Mouse (Mus musculus) stomach, postnatal 0 days (tissue): Measurements from ENCODE around the gene E030018B13Rik. TPM values are rescaled to one million over a fixed set of nuclear protein-coding genes. Genes with fewer than 3 reads are reported as not detected.

ENCODE experiments used
- ATAC-seq: fragments of 200-750 bp; cut with Nextera tagmentation; 2 replicates; pipeline ENCODE4 v1.8.0; 2017; ENCODE audit not compliant: low FRiP score, low TSS enrichment
- DNase-seq: peaks from one replicate; pipeline ENCODE4 v3.0.0-alpha.2; 2016; ENCODE audit warnings: low spot score
- H3K27ac ChIP-seq: fragments of 300-500 bp; sonication (generic); replicated peaks from 2 replicates; pipeline ENCODE4 v1.5.1; 2014; ENCODE audit warnings: mild to moderate bottlenecking, control low read depth
- H3K27me3 ChIP-seq: fragments of 300-500 bp; sonication (generic); 2 replicates; pipeline ENCODE4 v1.6.1; 2014; ENCODE audit warnings: low read length; ENCODE audit not compliant: control insufficient read depth, insufficient read depth
- H3K36me3 ChIP-seq: fragments of 300-500 bp; sonication (generic); 2 replicates; pipeline ENCODE4 v1.6.1; 2014; ENCODE audit warnings: low read length, mixed read lengths; ENCODE audit not compliant: control insufficient read depth, insufficient read depth
- H3K4me1 ChIP-seq: fragments of 300-500 bp; sonication (generic); replicated peaks from 2 replicates; pipeline ENCODE4 v1.6.1; 2014; ENCODE audit warnings: antibody characterized with exemption; ENCODE audit not compliant: control insufficient read depth, insufficient read depth
- H3K4me2 ChIP-seq: fragments of 300-500 bp; sonication (generic); replicated peaks from 2 replicates; pipeline ENCODE4 v1.6.1; 2014; ENCODE audit warnings: low read depth, mild to moderate bottlenecking, control low read depth, moderate library complexity
- H3K4me3 ChIP-seq: fragments of 300-500 bp; sonication (generic); 2 replicates; pipeline ENCODE4 v1.5.1; 2014; ENCODE audit warnings: low read depth, low read length, control low read depth
- H3K9ac ChIP-seq: fragments of 300-500 bp; sonication (generic); 2 replicates; pipeline ENCODE4 v1.6.1; 2014; ENCODE audit warnings: mild to moderate bottlenecking, low read length, control low read depth, mixed read lengths
- H3K9me3 ChIP-seq: fragments of 300-500 bp; sonication (generic); 2 replicates; pipeline ENCODE4 v1.6.1; 2016; ENCODE audit warnings: low read length; ENCODE audit not compliant: control insufficient read depth
- CTCF ChIP-seq: IDR thresholded peaks from 2 replicates; pipeline ENCODE4 v1.5.1; 2016; ENCODE audit warnings: antibody characterized with exemption, low read depth, mild to moderate bottlenecking, moderate library complexity
- EP300 ChIP-seq: optimal IDR thresholded peaks from 2 replicates; pipeline ENCODE3; 2016; ENCODE audit warnings: antibody characterized with exemption
- WGBS: fragments of 180-500 bp; shearing (Covaris S2); extraction: QIAGEN DNeasy Blood & Tissue Kit; methylation state at CpG from one replicate; pipeline ENCODE4 v1.1.7; 2014; 5-methylcytosine and 5-hydroxymethylcytosine counted together
- polyA plus RNA-seq: library from polyadenylated mRNA; unstranded; fragments of >200 nt; fragmentation: Nextera tagmentation; extraction: Ambion mirVana; gene quantifications from 2 replicates; pipeline ENCODE4 v1.2.1, GENCODE M21; 2015

Gene E030018B13Rik
- polyA plus RNA-seq, 1 experiment from 2014 or later = not detected

DNA sequence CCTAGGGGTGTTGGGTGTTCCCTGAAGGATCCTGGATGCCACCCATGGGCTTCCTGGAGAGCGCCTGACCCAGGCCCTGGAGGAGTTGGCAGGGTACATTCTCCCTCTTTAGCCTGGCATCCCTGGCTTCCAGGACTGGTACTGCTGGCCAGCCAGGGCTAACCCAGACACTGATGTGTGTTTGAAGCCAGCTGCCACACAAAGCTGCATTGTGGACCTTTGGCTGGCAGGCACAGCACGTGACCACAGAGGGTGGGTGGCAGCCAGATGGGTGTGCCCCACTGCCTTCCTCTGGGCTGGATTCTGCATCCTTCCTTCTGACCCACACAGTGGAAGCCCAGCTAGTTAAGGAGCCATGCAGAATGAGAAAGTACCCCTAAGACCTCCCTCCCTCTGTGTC, 48.5 kb downstream of the E030018B13Rik start:
- Histone ChIP-seq H3K4me2 (no peak overlapping the region), H3K4me1 (no peaks in the 10 kb centered on the region), H3K27ac (no peak overlapping the region), H3K4me3 (no peak overlapping the region), H3K9me3 (no peaks in the 10 kb centered on the region), H3K9ac (no peak overlapping the region), H3K36me3 (no peaks in the 10 kb centered on the region), H3K27me3 (no peaks in the 10 kb centered on the region)
- DNase-seq (peak; percentile 60), ATAC-seq (peak; percentile 85)
- TF ChIP-seq CTCF (peak; percentile 43; the same call in 1 of the 2 replicates), EP300 (no peak)
- WGBS = 64% methylated on average over 2 of the region's 2 CpGs

DNA sequence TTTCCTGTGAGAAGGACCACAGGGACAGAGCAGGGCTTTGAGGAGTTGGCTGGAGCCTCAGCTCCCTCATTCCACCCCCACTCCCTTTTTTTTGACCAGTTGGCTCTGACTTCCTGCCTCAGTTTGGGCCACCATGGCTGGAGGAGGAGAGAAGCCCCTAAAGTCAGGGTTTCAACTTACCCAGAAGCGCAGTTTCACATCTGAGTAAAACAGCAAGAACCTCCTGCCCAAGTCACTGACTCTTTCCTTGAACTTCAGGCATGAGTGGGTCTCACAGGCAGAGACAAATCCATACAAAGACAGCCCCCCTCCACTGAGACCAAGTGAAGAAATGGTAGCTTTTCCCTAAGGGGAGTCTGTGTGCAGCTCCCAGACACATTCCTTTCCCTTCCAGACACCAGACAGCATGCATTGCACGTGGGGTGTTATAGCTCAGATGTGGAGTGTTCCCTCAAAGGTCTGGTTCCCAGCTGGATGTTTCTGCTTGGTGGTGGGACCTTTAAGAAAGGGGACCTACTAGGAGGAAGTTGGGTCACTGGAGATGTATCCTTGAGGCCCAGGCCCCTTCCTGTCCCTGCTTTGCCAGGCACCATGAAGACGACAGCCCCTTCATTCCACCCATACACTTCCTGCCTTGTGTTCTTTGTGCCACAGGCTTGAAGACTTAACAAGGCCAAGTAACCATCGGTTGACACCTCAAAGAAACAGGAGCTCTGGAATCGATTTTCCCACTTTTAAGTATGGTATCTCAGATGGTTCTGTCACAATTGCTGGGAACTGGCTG, 49.2 kb downstream of the E030018B13Rik start:
- no peak overlapping the region for H3K4me3 ChIP-seq
- no peaks in the 10 kb centered on the region for H3K9me3 ChIP-seq
- H3K4me2 ChIP-seq = no peak overlapping the region
- no peaks in the 10 kb centered on the region for H3K36me3 ChIP-seq
- H3K4me1 ChIP-seq = no peaks in the 10 kb centered on the region
- DNase-seq (no peak), ATAC-seq (no peak)
- TF ChIP-seq CTCF (no peak), EP300 (no peak)
- H3K9ac ChIP-seq = no peak overlapping the region
- H3K27me3 ChIP-seq = no peaks in the 10 kb centered on the region
- no peak overlapping the region; the same call in 1 of the 2 replicates for H3K27ac ChIP-seq
- WGBS = 78% methylated on average over 5 of the region's 5 CpGs

DNA sequence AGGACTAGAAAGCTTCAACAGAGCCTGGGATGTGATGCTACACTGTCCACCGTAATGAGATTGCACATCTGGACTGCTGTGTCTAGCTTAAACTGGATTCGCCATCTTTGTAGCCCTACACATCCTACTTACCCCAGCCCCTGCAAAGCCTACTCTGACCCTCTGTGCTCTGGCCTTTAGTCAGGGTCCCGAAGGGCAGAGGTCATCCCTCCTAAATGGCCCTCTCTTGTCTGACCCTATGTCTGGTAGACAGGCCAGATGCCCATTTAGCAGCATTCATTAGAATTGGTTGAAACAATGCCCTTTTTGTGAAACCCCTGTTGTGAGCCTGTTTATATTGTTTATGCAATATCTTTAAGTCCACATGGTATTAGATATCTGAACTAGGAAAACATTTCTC, 53.3 kb downstream of the E030018B13Rik start:
- Histone ChIP-seq H3K9me3 (no peaks in the 10 kb centered on the region), H3K27ac (no peak overlapping the region), H3K4me1 (no peaks in the 10 kb centered on the region), H3K4me2 (no peak overlapping the region), H3K4me3 (no peak overlapping the region), H3K9ac (no peak overlapping the region), H3K27me3 (no peaks in the 10 kb centered on the region), H3K36me3 (no peaks in the 10 kb centered on the region)
- WGBS = 82% methylated on average over 3 of the region's 3 CpGs
- no peak for TF ChIP-seq CTCF
- no peak for TF ChIP-seq EP300
- ATAC-seq (no peak), DNase-seq (no peak)

Other genes starting within 250 kb of the E030018B13Rik start
- 25.0 and 26.9 TPM in 2 replicates for gene Klf13, start 22.1 kb downstream of the E030018B13Rik start, polyA plus RNA-seq
- 0.21 and 0.27 TPM in 2 replicates for gene Trpm1, start 237.0 kb downstream of the E030018B13Rik start, polyA plus RNA-seq